Mouse (Mus musculus) cerebellum, adult 2 months (tissue): ENCODE data around the gene Kcnj16. TPM values are rescaled to one million over a fixed set of nuclear protein-coding genes. Genes with fewer than 3 reads are reported as not detected.
A peak's percentile ranks its signal among the peaks of the same experiment; 100 is the strongest.

Source experiments
- DNase-seq, 2 experiments: peaks; one replicate each; pipeline ENCODE4 v3.0.0; 2021
- H3K27ac ChIP-seq: fragments of 200-500 bp; 2 replicates; pipeline ENCODE4 v1.5.1; 2012; ENCODE audit warnings: low read length, control low read depth, inconsistent platforms; ENCODE audit not compliant: insufficient read depth
- H3K27me3 ChIP-seq: fragments of 200-500 bp; 2 replicates; pipeline ENCODE4 v1.6.1; 2012; ENCODE audit warnings: inconsistent platforms, mild to moderate bottlenecking, low read length, moderate library complexity; ENCODE audit not compliant: control insufficient read depth, insufficient read depth
- H3K4me1 ChIP-seq: fragments of 200-500 bp; 2 replicates; pipeline ENCODE4 v1.6.1; 2011; ENCODE audit warnings: low read length; ENCODE audit not compliant: control insufficient read depth, insufficient read depth
- H3K4me3 ChIP-seq: fragments of 200-500 bp; replicated peaks from 2 replicates; pipeline ENCODE3; 2011; ENCODE audit warnings: mild to moderate bottlenecking, low read depth, low read length, control low read depth; ENCODE audit not compliant: insufficient read depth
- CTCF ChIP-seq: fragments of 200-500 bp; IDR thresholded peaks from 2 replicates; pipeline ENCODE4 v1.5.1; 2011; ENCODE audit warnings: low read depth, mild to moderate bottlenecking, control low read depth, low read length, moderate library complexity, borderline replicate concordance; ENCODE audit not compliant: insufficient read depth
- POLR2A ChIP-seq: fragments of 200-500 bp; IDR thresholded peaks from 2 replicates; pipeline ENCODE4 v1.6.1; 2011; ENCODE audit warnings: low read length, control low read depth, borderline replicate concordance; ENCODE audit not compliant: insufficient read depth
- WGBS: fragments of 180-500 bp; shearing (Covaris S2); methylation state at CpG from one replicate; pipeline ENCODE4 v1.1.7; 2018; 5-methylcytosine and 5-hydroxymethylcytosine counted together
- polyA plus RNA-seq: library from polyadenylated mRNA; depleted of rRNA; stranded (reverse); fragments of >200 nt; gene quantifications from 2 replicates; pipeline ENCODE4 v1.2.3, GENCODE M21; 2012

The Kcnj16 gene
- polyA plus RNA-seq, 1 experiment, result 20.0 TPM

DNA sequence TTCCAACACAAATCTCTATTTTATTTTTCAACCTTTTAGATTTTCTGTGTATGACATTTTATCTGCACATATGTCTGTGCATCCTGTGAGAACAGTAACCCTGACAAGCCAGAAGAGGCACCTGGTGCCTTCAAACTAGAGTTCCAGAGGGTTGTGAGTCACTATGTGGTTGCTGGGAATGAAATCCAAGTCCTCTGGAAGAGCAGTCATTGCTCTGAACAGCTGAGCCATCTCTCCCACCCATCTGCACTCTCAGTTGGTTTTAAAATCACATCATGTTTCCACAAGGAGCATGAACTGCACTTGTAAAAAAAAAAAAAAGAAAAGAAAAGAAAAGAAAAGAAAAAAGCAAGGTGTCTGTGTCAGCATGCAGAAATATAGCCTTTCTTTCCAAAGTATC is 91.6 kb downstream of the Kcnj16 start:
- no peak overlapping the region for H3K4me3 ChIP-seq
- H3K27ac ChIP-seq, result no peak overlapping the region
- no peak for TF ChIP-seq CTCF
- TF ChIP-seq POLR2A, result no peak
- no peak for DNase-seq
- H3K27me3 ChIP-seq, result no peaks in the 10 kb centered on the region
- H3K4me1 ChIP-seq, result no peaks in the 10 kb centered on the region

DNA sequence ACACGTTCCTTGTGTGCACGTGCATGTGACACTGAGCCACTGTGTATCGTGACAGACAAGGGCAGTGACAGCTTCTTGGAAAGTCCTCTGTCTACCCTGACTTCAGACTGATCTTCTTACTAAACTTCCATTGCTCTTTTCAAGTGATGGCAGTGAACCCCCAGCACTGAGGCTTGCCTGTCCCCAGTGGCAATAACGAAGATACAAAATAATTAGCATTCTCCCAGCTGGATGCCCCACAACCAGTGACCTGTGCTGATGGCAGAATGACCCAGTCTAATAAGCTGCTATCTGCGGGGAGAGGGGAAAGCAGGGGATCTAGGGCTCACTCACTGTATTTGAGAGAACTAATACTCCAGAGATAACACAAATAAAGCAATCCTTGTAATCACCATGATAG is 92.4 kb downstream of the Kcnj16 start:
- H3K4me3 ChIP-seq, result no peak overlapping the region
- no peaks in the 10 kb centered on the region for H3K27me3 ChIP-seq
- no peak for DNase-seq
- TF ChIP-seq CTCF, result no peak
- TF ChIP-seq POLR2A, result no peak
- H3K4me1 ChIP-seq, result no peaks in the 10 kb centered on the region
- WGBS, result 42% methylated on average over 5 of the region's 5 CpGs
- no peak overlapping the region for H3K27ac ChIP-seq

DNA sequence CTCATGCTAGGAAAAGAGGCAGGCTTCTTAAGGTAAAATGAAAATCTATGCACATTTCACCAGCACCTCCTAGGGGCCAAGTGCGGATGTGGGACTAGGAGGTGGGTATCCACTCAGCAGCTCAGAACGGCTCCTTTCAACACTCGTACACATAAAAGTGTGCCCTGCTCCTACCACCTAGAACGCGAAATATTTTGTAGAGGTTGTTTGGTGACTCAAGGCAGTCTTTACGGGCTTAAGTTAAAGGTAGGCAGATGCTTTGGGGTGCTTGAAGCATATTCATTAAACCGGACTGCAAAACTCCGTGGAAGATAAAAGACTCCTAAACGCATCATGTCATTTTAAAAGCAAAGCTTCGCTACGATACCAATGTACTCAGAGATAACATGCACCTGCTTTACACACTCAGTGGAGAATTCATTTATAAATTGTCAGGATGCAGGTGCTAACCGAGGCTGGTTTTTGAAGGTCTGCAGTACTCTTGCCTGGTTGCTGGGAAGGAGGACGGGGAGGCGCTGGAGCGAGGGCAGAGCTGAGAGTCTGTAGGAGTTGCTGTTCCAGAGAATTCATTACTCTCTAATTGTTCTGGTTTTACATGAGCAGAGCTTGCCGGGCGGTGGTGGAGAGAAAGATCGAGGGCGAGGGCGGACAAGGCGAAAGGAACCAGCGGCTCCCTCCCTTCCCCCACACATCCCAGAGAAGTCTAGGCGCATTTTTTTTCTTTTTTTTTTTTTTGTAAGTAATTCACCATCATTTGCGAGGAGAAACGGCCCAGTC is 97.1 kb downstream of the Kcnj16 start:
- Histone ChIP-seq H3K27ac (no peak overlapping the region), H3K4me3 (peak overlapping the region; percentile 73), H3K27me3 (no peaks in the 10 kb centered on the region; the same call in 1 of the 2 replicates), H3K4me1 (0 out of 2 replicates have a peak, but pooled peaks cover 2% of the 10 kb centered on the region)
- 1% methylated on average over 25 of the region's 25 CpGs for WGBS
- TF ChIP-seq POLR2A (no peak), CTCF (peak; percentile 40; the same call in 1 of the 2 replicates)
- DNase-seq, result peak; percentile 6 to 12

DNA sequence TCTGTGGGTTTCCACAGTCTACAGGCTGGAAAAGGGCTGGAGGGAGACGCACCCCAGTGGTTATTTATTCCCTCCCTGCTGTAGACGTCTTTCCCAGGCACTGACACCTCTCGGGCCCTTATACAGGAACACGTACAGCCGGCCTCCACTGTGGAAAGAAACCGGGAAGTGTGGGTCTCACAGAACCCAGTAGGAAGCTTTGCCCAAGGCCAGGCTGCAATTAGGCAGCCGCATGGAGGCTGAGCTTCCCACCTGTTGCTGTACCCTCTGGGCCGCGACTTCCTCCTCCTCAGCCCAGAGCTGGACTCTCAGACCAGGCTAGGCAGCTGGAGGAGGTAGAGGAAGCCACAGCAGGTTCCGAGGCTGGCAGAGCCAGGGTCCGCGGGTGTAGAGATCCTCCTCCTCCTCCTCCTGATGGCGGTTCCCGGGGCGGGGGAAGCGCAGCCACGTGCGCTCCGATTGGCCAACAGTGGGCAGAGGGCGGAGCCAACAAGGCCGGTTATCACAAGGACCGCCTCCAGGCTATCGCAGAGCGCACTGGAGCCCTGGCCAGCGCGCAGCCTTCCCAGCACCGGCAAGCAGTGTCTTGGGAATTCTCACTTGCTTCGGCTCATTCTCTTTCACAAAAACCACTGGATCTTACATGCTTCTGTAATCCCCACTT is 97.9 kb downstream of the Kcnj16 start, which contains the start of gene Kcnj2:
TSS of gene Kcnj2 (plus strand) at position 530 of the 664 bp plus-strand sequence.
- Histone ChIP-seq H3K4me3 (peak within 1 kb of the TSS; percentile 73), H3K27ac (peak within 1 kb of the TSS; percentile 19; the same call in 1 of the 2 replicates), H3K4me1 (0 out of 2 replicates have a peak, but pooled peaks cover 2% of the 10 kb centered on the region), H3K27me3 (no peaks in the 10 kb centered on the region; the same call in 1 of the 2 replicates)
- under 1% methylated on average over 27 of the region's 28 CpGs for WGBS
- peak; percentile 76 to 77 for DNase-seq
- 0 out of 2 replicates have a peak, but pooled peaks have one; percentile 37 for TF ChIP-seq POLR2A
- TF ChIP-seq CTCF, result no peak

DNA sequence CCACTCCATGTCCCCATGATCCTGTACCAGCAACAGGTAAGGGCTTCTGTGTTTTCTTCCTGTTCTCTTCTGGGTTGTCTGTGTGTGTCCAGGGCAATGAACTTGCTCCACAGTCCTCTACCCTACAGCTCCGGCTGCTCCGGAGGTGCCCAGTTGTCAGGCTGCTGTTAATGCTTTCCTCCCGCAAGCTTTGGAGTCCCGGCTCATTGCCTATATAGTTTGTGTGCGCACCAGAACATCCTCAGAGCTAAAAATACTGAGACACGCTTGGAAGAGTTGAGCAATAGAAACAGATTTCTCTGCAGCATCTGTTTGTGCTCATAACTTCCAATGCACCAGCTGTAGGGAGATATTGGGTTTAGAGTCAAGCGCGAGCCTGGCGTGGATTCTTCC is 98.5 kb downstream of the Kcnj16 start:
- H3K4me3 ChIP-seq, result peak overlapping the region; percentile 73
- TF ChIP-seq POLR2A, result no peak
- H3K27me3 ChIP-seq, result no peaks in the 10 kb centered on the region; the same call in 1 of the 2 replicates
- under 1% methylated on average over 9 of the region's 9 CpGs for WGBS
- 0 out of 2 replicates have a peak, but pooled peaks cover 2% of the 10 kb centered on the region for H3K4me1 ChIP-seq
- peak in 1 of 2 experiments; percentile 8 for DNase-seq
- H3K27ac ChIP-seq, result no peak overlapping the region

DNA sequence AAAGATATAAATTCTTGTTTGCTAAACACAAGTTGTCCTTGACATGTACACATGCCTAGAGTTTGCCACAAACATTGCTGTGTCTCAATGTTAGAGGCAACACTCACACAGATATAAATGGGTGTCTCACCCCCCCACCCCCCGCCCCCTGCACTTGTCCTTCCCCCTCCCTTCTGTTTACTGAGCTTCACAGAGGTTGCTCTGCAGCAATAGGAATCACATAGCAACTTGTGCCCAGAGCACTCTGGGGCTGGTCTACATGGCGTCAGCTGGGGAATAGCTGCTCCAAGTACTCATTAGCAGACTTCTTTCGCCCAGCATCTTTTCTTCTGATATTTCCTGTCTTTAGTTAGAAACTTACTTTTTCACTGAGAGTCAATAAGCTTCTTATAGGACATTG is 100.0 kb downstream of the Kcnj16 start:
- Histone ChIP-seq H3K4me3 (no peak overlapping the region), H3K4me1 (0 out of 2 replicates have a peak, but pooled peaks cover 2% of the 10 kb centered on the region), H3K27me3 (no peaks in the 10 kb centered on the region; the same call in 1 of the 2 replicates), H3K27ac (no peak overlapping the region)
- WGBS, result 60% methylated on average over 3 of the region's 3 CpGs
- DNase-seq, result no peak
- TF ChIP-seq CTCF (no peak), POLR2A (no peak)

DNA sequence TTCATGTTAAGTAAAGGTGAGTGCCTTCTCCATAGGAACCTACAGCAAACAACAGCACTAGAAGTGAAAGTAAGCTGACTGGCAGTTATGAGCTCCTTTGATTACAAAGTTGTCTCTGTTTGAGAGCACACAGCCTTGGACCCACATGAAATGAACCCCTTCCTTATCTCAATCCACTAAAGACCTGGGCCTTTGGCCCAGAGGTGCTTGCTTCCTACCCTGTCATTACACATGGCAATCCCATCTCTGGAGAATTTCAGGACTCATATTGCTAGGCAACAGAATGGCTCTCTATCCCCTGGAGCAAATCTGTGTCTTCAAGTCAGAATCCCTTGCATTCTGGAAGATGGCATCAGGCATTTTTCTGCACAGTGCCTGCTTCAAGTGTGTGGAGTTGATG is 102.6 kb downstream of the Kcnj16 start:
- Histone ChIP-seq H3K27me3 (no peaks in the 10 kb centered on the region; the same call in 1 of the 2 replicates), H3K27ac (no peak overlapping the region), H3K4me3 (no peak overlapping the region), H3K4me1 (0 out of 2 replicates have a peak, but pooled peaks cover 2% of the 10 kb centered on the region)
- DNase-seq, result no peak
- TF ChIP-seq POLR2A (no peak), CTCF (no peak)
